Mouse (Mus musculus) bone marrow macrophage, adult 2 months (primary cell): ENCODE measurements around the gene Ppef2.

ENCODE experiments used
- CTCF ChIP-seq: IDR thresholded peaks from 2 replicates; pipeline ENCODE4 v1.5.1; 2012; ENCODE audit warnings: low read depth, mild to moderate bottlenecking, low read length, moderate library complexity
- POLR2A ChIP-seq: IDR thresholded peaks from 2 replicates; pipeline ENCODE4 v1.6.1; 2012; ENCODE audit warnings: mild to moderate bottlenecking, low read depth, low read length, borderline replicate concordance

DNA sequence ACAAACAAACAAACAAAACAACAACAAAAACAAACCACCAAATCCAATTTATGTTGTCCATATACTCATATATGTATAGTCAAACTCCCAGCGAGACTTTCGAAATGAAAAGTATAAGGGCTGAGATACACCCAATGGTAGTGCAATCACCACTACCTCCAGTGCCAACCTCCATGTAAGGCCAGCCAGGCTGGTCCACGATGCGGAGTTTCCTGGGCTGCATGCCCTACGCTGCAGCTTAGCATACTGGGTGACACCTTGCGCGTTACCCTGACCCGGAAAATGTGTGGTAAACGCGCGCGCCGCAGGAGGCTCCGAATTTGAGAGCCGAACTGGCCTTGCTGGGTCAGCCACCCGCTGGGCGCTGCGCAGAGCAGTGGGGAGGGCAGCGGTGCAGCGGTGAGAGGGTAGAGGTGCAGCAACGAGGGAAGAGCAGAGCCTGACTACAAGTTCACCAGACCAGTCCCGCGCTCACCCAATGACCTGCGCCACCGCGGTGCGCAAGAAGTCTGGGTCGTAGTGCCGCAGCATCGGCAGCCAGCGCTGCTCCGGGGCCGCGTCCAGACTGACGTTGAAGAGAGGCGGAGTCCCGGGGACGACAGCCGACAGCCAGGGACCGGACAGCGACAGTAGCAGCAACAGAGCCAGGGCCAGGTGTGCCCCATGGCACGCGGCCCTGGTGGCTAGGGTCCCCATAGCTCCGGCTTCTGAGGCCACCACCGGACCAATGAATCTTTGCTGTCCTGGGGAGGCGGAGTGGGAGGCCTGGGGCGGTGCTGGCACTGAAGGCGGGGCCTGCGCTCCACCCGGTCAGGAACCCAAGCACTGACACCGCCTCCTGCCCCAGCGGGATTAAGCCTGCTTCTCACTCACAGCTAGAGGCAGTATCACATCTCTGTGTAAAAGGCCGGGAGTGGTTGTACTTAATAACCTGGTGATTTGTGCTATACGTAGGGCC, 21.6 kb upstream of the Ppef2 start, which contains the start of gene Naaa:
- TF ChIP-seq POLR2A (no peak), CTCF (no peak)
